Mouse (Mus musculus) mouse trophoblast stem cell (cell line): Measurements from ENCODE around the gene Prmt9.

Experiments
- in situ Hi-C, 2 experiments: fragments of 300-500 bp; cut with MseI, MboI; formaldehyde crosslinking; loops; 2 replicates in 1 of 2; 3 replicates in 1 of 2; pipeline ENCODE4 v1.15.1; 2025

The Prmt9 gene

GRCm38 (mm10) chr8:77549121-77549706 lies at the start of gene Prmt9:
Gene Prmt9 (plus strand): TSS chr8:77549397.
- in situ Hi-C loops: no loop called here

- in situ Hi-C loops: no loop called here
These were observed 48.9 kb upstream of the Prmt9 start for GRCm38 (mm10) chr8:77500264-77500663.

- in situ Hi-C loops: no loop called here
These were observed 48.1 kb upstream of the Prmt9 start for GRCm38 (mm10) chr8:77501131-77501530.

GRCm38 (mm10) chr8:77502547-77502946 lies 46.6 kb upstream of the Prmt9 start:
- in situ Hi-C loops: no loop called here

DNA sequence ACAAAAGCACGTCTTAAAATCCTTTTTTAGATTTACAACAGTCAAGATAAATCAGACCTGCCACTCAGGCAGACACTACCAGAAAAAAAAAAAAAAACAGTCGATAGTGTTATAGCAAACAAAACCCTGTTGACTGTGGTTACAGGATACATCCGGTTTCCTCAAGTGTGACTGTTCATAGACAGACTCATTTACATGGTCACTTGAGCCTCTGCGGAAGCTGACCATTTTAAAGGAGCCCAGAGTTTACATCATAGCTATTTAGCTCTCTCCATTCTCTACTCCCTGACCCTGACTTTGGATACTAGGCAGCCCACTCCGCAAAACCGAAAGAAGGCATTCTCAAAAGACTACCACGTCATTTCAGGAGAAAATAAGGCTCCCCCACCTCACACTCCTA lies 42.7 kb upstream of the Prmt9 start:
- in situ Hi-C loops: no loop called here

GRCm38 (mm10) chr8:77507510-77508035 lies 41.6 kb upstream of the Prmt9 start:
- in situ Hi-C loops: no loop called here

DNA sequence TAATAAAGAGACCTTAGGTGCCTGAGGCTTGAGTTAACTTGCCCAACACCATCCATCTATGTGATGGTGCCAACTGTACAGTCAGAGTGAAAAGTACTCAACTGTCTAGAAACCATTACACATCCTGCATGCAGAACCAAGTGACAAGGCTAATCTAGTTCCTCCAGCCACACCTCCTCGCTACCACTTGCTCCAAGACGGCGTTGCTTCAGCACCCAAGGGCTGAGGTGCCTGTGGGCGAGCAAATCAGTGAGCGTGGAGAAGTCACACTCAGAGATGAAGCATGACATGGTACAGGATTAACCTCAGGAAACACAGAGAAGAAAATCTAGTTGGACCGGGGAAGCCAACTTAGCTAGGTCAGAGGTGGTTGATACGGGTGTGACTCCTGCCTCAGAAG lies 40.2 kb upstream of the Prmt9 start:
- in situ Hi-C loops: no loop called here

- in situ Hi-C loops: loop anchor here in 1 of 2 experiments (10.0 kb wide), 1 partner anchor 86 kb away; no protein-coding TSS in a partner anchor
These were observed 38.8 kb upstream of the Prmt9 start for GRCm38 (mm10) chr8:77510426-77510825.

- in situ Hi-C loops: loop anchor here in 1 of 2 experiments (10.0 kb wide), 1 partner anchor 87 kb away; no protein-coding TSS in a partner anchor
These were observed 37.3 kb upstream of the Prmt9 start for GRCm38 (mm10) chr8:77511750-77512493.

DNA sequence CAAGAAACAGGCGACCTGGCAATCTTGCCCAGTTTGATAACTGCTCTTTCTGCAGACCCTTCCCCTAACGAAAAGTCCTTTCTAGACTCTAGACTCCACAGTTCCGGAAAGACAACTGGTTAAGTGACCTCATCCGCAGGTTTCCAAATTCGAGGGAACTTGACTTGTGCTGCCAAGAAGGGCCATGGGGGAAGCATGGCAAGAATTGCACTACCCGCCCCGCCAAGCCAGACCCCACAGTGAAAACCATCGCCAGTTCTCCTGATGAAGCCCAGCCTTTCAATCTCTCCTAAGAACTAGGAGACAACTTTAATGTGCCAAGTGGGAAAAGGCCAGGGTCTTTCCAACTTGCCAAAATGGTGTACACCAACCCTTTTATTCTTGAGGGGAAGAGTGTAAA lies 34.0 kb upstream of the Prmt9 start:
- in situ Hi-C loops: loop anchor here in 1 of 2 experiments (10.0 kb wide), 1 partner anchor 90 kb away; no protein-coding TSS in a partner anchor

GRCm38 (mm10) chr8:77515786-77516185 lies 33.4 kb upstream of the Prmt9 start:
- in situ Hi-C loops: loop anchor here in 1 of 2 experiments (10.0 kb wide), 1 partner anchor 91 kb away; no protein-coding TSS in a partner anchor

DNA sequence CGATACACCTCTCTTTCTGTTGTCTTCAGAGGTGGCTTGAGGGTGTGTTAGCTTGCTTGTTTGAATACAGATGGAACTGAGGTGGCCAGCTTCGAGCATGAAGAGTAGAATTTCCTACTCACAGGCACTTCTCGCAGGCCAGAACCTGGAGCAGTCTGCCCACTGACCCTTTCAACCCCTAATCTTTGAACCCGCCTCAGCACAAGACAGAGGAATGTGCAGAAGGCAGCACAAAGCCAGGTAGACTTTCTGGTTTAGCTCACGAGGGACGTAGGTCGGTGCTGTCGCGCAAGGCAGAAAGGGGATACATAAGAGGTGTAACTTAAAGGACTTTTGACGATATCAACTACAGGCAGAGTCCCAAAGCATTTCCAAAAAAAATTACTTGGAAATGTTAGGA lies 32.4 kb upstream of the Prmt9 start:
- in situ Hi-C loops: loop anchor here in 1 of 2 experiments (10.0 kb wide), 1 partner anchor 92 kb away; no protein-coding TSS in a partner anchor

DNA sequence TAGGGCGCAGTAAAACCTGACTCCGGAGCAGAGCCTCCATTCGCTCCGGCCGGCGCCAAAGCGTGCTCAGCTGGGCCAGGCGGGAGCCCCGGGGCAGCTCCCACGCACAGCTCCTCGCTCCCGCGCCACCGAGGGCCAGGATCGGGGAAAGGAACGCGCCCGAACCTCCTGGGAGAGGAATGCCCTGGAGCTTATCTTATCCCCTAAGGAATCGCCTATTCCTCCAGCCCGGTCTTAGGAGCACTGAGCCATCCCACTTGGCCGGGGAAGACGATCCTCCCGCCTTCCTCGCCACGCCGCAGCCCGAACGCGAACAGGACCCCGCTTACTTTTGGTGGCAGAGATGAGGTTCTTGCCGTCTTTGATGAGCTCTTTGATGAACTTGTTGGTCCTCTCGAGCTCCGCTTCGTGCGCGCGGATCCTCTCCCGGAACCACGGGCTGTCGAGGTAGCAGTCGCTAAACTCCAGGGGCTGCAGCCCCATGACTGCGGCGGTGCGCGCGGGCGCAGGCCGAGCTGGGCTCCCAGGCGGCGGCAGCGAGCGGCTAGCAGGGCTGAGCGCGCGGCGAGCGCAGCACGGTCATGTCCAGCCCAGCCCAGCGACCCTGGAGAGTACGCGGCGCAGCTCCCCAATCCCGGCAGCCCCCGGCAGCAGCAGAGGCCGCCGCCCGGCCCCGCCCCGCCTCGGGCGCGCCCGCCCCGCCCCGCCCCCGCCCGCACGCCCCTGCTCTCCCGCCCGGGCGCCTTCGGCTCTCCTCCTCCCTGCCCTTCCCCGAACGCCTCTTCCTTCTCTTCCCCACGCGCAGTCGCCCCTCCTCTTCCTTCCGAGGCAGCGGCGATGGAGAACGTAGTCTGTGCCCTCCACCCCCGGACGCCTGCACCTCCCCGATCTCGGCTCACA lies 31.6 kb upstream of the Prmt9 start, which contains the start of gene Arhgap10:
Arhgap10 (minus strand) TSS at position 653 of the 900 bp plus-strand sequence.
- in situ Hi-C loops: loop anchor here in 1 of 2 experiments (10.0 kb wide), 1 partner anchor 93 kb away; no protein-coding TSS in a partner anchor

DNA sequence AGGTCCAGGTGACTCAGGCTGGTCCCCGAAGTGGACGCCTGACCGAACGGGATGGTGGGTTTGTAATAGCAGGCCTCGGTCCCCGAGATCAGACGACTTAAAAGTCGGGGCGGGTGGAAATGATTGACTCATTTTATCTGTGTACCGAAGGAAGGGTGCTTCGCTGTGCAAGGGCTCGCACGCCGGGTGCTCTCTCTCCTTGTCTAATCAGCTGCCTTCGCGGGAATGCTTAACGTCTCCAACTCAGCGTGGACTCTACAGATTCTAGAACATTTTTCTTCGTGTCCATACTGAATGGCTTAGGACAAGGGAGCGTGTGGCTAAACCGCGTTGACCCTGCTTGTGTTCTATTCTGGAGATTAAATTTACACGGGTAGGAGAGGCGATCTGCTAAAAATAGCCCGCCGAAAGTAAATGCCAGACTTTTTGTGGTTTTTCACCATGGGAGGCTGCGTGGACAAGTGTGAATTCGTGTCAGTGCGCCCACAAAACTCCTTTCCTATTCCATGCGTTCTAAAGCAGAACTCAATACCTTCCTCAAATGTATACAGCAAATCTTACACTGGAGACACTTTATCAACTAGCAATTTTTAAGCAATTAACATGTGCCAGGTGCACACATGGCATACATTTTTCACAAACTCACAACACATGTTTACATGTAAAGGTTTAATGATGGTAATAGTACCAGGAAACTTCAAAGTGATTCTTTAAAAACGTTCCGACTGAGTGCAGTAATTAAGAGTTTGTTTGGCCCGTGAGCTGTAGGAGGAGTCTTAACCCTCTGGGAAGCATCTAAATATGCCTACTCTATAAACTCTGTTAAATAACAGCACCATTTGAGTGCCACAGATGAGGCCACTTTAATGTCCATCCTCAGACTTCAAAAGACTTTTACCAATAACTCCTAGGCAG lies 30.7 kb upstream of the Prmt9 start:
- in situ Hi-C loops: loop anchor here in 1 of 2 experiments (10.0 kb wide), 1 partner anchor 94 kb away; no protein-coding TSS in a partner anchor

DNA sequence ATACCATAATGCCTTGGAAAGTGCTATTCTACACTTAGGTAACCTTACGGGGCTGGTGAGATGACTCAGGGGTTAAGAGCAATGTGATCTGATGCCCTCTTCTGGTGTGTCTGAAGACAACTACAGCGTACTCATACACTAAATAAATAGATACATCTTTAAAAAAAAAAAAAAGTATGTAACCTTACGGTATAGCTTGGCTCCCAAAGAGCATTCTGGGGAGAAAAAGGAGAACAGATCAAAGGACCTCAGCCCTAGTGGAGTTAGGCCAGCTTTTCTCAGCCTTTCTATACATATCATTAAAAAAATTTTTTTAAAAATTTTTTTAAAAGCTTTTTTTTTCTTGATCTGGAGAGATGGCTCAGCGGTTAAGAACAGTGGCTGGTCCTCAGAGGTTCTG lies 28.6 kb upstream of the Prmt9 start:
- in situ Hi-C loops: loop anchor here in 1 of 2 experiments (10.0 kb wide), 1 partner anchor 96 kb away; no protein-coding TSS in a partner anchor

DNA sequence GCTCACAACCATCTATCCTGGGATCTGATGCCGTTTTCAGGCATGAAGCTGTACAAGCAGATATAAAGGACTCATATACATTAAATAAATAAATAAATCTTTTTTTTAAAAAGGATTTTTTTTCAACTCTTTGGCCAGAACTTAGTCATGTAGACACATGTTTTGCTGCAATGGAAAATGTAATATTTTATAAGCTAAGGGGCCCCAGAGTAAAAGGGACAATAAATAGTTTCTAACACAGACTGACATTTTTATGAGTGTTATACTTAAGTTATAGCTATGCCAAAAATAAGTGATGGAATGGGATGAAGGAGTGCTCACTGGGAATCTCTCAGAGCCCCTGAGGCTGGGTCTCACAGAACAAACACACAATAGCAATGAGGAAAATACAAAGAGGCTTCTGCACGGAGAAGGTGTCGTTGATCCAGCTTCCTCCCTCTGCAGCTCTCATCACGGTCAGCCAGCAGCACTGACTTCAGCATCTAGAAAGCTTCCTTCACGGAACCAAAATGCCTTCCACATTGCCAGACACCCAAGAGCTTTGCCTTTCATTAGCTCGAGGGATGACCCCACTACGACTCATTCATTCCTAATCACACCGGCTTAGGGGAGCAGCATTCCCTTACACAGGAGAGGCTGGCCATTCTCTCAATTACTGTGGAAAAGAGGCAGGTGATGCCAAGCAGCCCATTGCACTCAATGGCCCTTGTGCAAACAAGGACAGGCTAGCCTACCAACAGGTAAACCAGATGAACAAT lies 28.0 kb upstream of the Prmt9 start:
- in situ Hi-C loops: loop anchor here in 1 of 2 experiments (10.0 kb wide), 1 partner anchor 96 kb away; no protein-coding TSS in a partner anchor

- in situ Hi-C loops: loop anchor here in 1 of 2 experiments (10.0 kb wide), 1 partner anchor 98 kb away; no protein-coding TSS in a partner anchor
These were observed 26.2 kb upstream of the Prmt9 start for GRCm38 (mm10) chr8:77522984-77523383.

DNA sequence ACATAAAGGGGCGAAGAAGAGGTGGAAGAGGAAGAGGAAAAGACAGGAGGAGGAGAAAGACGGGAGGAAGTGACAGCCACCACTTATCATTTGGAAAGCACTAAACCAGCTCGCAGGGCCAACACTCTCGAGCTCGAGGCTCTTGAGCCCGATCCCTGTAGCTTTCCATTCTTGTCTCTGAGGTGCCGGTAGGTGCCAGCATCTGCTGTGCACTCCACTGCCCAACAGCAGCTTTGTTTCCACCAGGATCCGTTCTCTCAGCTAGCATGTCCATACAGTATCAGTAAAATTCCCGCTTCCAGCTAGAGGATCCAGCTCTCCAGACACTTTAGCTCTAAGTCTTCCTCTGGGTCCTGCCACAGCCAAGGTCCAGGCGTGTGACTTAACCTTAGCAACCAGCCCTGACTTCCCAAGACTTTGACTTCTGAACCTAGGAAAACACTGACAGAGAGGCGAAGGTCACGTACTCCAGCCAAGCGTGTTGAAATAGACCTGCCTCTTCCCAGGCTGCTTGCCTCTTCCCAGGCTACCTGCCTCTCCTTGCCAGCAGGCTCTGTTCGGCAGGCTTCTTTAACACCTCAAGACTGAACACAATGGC lies 25.1 kb upstream of the Prmt9 start:
- in situ Hi-C loops: loop anchor here in 1 of 2 experiments (10.0 kb wide), 1 partner anchor 99 kb away; no protein-coding TSS in a partner anchor

GRCm38 (mm10) chr8:77524906-77525305 lies 24.3 kb upstream of the Prmt9 start:
- in situ Hi-C loops: loop anchor here in 1 of 2 experiments (10.0 kb wide), 1 partner anchor 100 kb away; no protein-coding TSS in a partner anchor
